Mouse (Mus musculus) MEL (cell line): ENCODE measurements around the gene Mertk. TPM values are rescaled to one million over a fixed set of nuclear protein-coding genes. Genes with fewer than 3 reads are reported as not detected.
A peak's percentile ranks its signal among the peaks of the same experiment; 100 is the strongest.

ENCODE experiments used
- DNase-seq: peaks from one replicate; pipeline ENCODE4 v3.0.0; 2011; ENCODE audit warnings: low read depth, low spot score
- H3K27ac ChIP-seq: 2 replicates; pipeline ENCODE4 v1.5.1; 2012; ENCODE audit warnings: low read depth, mild to moderate bottlenecking, control low read depth, low read length, moderate library complexity; ENCODE audit not compliant: control insufficient read depth
- H3K27me3 ChIP-seq, 2 experiments: fragments of 150-350 bp in 1 of 2; sonication (generic) in 1 of 2; 2 replicates each; pipeline ENCODE4 v1.6.1; 2012; ENCODE audit warnings: low read length in 2 of 2, mild to moderate bottlenecking in 2 of 2, improper control_type of control experiment in 1 of 2, moderate library complexity in 1 of 2; ENCODE audit not compliant: insufficient read depth in 2 of 2, control insufficient read depth in 1 of 2
- H3K36me3 ChIP-seq, 2 experiments: 2 replicates each; pipeline ENCODE4 v1.6.1; 2012 to 2014; ENCODE audit warnings: low read length in 2 of 2, improper control_type of control experiment in 1 of 2, inconsistent platforms in 1 of 2, mild to moderate bottlenecking in 1 of 2; ENCODE audit not compliant: insufficient read depth in 2 of 2, control insufficient read depth in 1 of 2
- H3K4me1 ChIP-seq, 2 experiments: fragments of 150-350 bp in 1 of 2; sonication (generic) in 1 of 2; 2 replicates each; pipeline ENCODE4 v1.6.1; 2012; ENCODE audit warnings: low read length in 2 of 2, improper control_type of control experiment in 1 of 2, mild to moderate bottlenecking in 1 of 2; ENCODE audit not compliant: insufficient read depth in 2 of 2, control insufficient read depth in 1 of 2
- H3K4me3 ChIP-seq, 2 experiments: fragments of 150-350 bp in 1 of 2; sonication (generic) in 1 of 2; 2 replicates each; pipeline ENCODE4 v1.5.1; 2012; ENCODE audit warnings: low read depth in 2 of 2, low read length in 2 of 2, mild to moderate bottlenecking in 2 of 2, moderate library complexity in 2 of 2, control low read depth in 1 of 2, improper control_type of control experiment in 1 of 2; ENCODE audit not compliant: control insufficient read depth in 1 of 2, insufficient read depth in 1 of 2
- H3K79me2 ChIP-seq: 2 replicates; pipeline ENCODE4 v1.6.1; 2012; ENCODE audit warnings: mild to moderate bottlenecking, low read length, moderate library complexity; ENCODE audit not compliant: control insufficient read depth, poor library complexity, insufficient read depth
- H3K9ac ChIP-seq: 2 replicates; pipeline ENCODE4 v1.6.1; 2012; ENCODE audit warnings: low read depth, mild to moderate bottlenecking, control low read depth, low read length, moderate library complexity; ENCODE audit not compliant: control insufficient read depth, poor library complexity, severe bottlenecking
- H3K9me3 ChIP-seq: fragments of 150-350 bp; sonication (generic); replicated peaks from 2 replicates; pipeline ENCODE4 v1.6.1; 2012; ENCODE audit warnings: mild to moderate bottlenecking, low read length, improper control_type of control experiment, moderate library complexity; ENCODE audit not compliant: insufficient read depth
- BHLHE40 ChIP-seq: IDR thresholded peaks from 2 replicates; pipeline ENCODE4 v1.6.1; 2012; ENCODE audit warnings: low read depth, mild to moderate bottlenecking, inconsistent platforms, low read length, improper control_type of control experiment, borderline replicate concordance
- CHD1 ChIP-seq: IDR thresholded peaks from 2 replicates; pipeline ENCODE4 v1.6.1; 2012; ENCODE audit warnings: low read depth, mild to moderate bottlenecking, inconsistent platforms, low read length, improper control_type of control experiment
- CHD2 ChIP-seq: IDR thresholded peaks from 2 replicates; pipeline ENCODE4 v1.6.1; 2011; ENCODE audit warnings: low read length, improper control_type of control experiment
- ELF1 ChIP-seq: IDR thresholded peaks from 2 replicates; pipeline ENCODE4 v1.6.1; 2014; ENCODE audit warnings: low read depth, mild to moderate bottlenecking, inconsistent platforms, low read length, improper control_type of control experiment, moderate library complexity
- EP300 ChIP-seq, 2 experiments: IDR thresholded peaks; 2 replicates each; pipeline ENCODE4 v1.6.1; 2011; ENCODE audit warnings: improper control_type of control experiment in 2 of 2, low read length in 2 of 2, low read depth in 1 of 2, mild to moderate bottlenecking in 1 of 2
- ETS1 ChIP-seq: IDR thresholded peaks from 2 replicates; pipeline ENCODE4 v1.6.1; 2012; ENCODE audit warnings: low read depth, mild to moderate bottlenecking, inconsistent platforms, low read length, improper control_type of control experiment, moderate library complexity
- GATA1 ChIP-seq: IDR thresholded peaks from 2 replicates; pipeline ENCODE4 v1.6.1; 2011; ENCODE audit warnings: low read depth, low read length, improper control_type of control experiment
- JUND ChIP-seq: IDR thresholded peaks from 2 replicates; pipeline ENCODE4 v1.6.1; 2011; ENCODE audit warnings: low read depth, mild to moderate bottlenecking, improper control_type of control experiment, low read length
- KAT2A ChIP-seq: conservative IDR thresholded peaks from 2 replicates; pipeline ENCODE4 v1.6.1; 2012; ENCODE audit warnings: low read depth, low read length, improper control_type of control experiment, inconsistent platforms
- MAX ChIP-seq: IDR thresholded peaks from 2 replicates; pipeline ENCODE4 v1.6.1; 2011; ENCODE audit warnings: low read length, improper control_type of control experiment
- MAZ ChIP-seq: IDR thresholded peaks from 2 replicates; pipeline ENCODE4 v1.6.1; 2012; ENCODE audit warnings: low read depth, mild to moderate bottlenecking, inconsistent platforms, low read length, improper control_type of control experiment
- MYB ChIP-seq: IDR thresholded peaks from 2 replicates; pipeline ENCODE4 v1.6.1; 2011; ENCODE audit warnings: mild to moderate bottlenecking, low read depth, low read length, improper control_type of control experiment
- NELFE ChIP-seq: IDR thresholded peaks from 2 replicates; pipeline ENCODE4 v1.6.1; 2011; ENCODE audit warnings: low read depth, low read length, improper control_type of control experiment
- POLR2A ChIP-seq, 2 experiments: IDR thresholded peaks; 2 replicates each; pipeline ENCODE4 v1.6.1; 2011 to 2012; ENCODE audit warnings: low read length in 2 of 2, mild to moderate bottlenecking in 2 of 2, control low read depth in 1 of 2, improper control_type of control experiment in 1 of 2, low read depth in 1 of 2, moderate library complexity in 1 of 2; ENCODE audit not compliant: control insufficient read depth in 1 of 2, insufficient read depth in 1 of 2, poor library complexity in 1 of 2
- SIN3A ChIP-seq: IDR thresholded peaks from 2 replicates; pipeline ENCODE4 v1.6.1; 2012; ENCODE audit warnings: low read length, improper control_type of control experiment, inconsistent platforms
- SMC3 ChIP-seq: IDR thresholded peaks from 2 replicates; pipeline ENCODE4 v1.6.1; 2011; ENCODE audit warnings: low read depth, low read length, improper control_type of control experiment
- UBTF ChIP-seq: IDR thresholded peaks from 2 replicates; pipeline ENCODE4 v1.6.1; 2012; ENCODE audit warnings: low read depth, mild to moderate bottlenecking, inconsistent platforms, low read length, improper control_type of control experiment, moderate library complexity, borderline replicate concordance; ENCODE audit not compliant: insufficient read depth
- USF1 ChIP-seq: IDR thresholded peaks from 2 replicates; pipeline ENCODE4 v1.6.1; 2014; ENCODE audit warnings: low read depth, mild to moderate bottlenecking, inconsistent platforms, low read length, improper control_type of control experiment, moderate library complexity
- ZC3H11A ChIP-seq: IDR thresholded peaks from 2 replicates; pipeline ENCODE4 v1.6.1; 2012; ENCODE audit warnings: low read depth, mild to moderate bottlenecking, inconsistent platforms, low read length, improper control_type of control experiment
- ZMIZ1 ChIP-seq: IDR thresholded peaks from 2 replicates; pipeline ENCODE4 v1.6.1; 2012; ENCODE audit warnings: low read depth, mild to moderate bottlenecking, inconsistent platforms, low read length, improper control_type of control experiment, moderate library complexity
- ZNF384 ChIP-seq: IDR thresholded peaks from 2 replicates; pipeline ENCODE4 v1.6.1; 2012; ENCODE audit warnings: low read depth, mild to moderate bottlenecking, inconsistent platforms, low read length, improper control_type of control experiment
- polyA plus RNA-seq, 2 experiments: library from polyadenylated mRNA; stranded (reverse) in 1 of 2; unstranded in 1 of 2; fragments of >175 nt in 1 of 2; fragments of >200 nt in 1 of 2; gene quantifications; 2 replicates each; pipeline versions ENCODE4 v1.2.1 to v1.2.4; 2012; ENCODE audit warnings: low replicate concordance in 2 of 2, low read depth in 1 of 2; ENCODE audit not compliant: insufficient read length in 2 of 2, insufficient read depth in 1 of 2, missing spikeins in 1 of 2
- total RNA-seq: library from RNA; depleted of rRNA; stranded (reverse); fragments of 300-350 nt; gene quantifications from 2 replicates; pipeline ENCODE4 v1.2.3, GENCODE M21; 2012

Gene Mertk
- total and polyA plus RNA-seq, 3 experiments: not detected

DNA sequence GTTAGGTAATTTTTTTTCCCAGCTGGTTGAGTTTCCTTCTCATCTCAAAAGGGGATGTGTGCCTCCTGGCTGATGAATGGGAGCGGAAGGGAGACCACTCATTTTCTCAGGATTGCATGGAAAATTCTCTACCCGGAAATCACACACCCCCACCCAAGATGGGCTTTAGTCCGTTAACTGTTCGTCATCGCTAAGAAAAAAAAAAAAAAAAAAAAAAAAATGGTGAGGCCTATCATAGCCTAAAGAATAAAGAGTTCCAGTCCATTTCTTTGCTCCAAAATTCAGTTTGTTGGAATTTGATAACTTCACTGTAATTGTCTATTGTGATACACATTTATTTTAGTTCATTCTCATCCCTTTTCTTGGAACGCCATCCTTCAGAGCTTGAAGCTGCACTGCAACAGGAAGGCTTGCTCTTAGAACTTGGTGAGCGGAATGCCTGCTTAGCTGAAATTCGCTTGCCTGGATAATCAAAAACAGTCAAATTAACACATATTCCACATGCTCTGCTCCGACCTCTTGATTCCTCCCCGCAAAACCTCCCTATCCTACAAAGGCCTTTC lies 11.1 kb upstream of the Mertk start:
- no peaks in the 10 kb centered on the region for H3K27me3 ChIP-seq
- H3K9me3 ChIP-seq: no peaks in the 10 kb centered on the region
- peaks cover 2 to 12% of the 10 kb centered on the region in 2 experiments; a peak in 3 of 4 replicates for H3K4me1 ChIP-seq
- TF ChIP-seq KAT2A (no peak), NELFE (peak; percentile 5; the same call in 1 of the 2 replicates), ZMIZ1 (no peak), ZC3H11A (no peak), SIN3A (no peak), EP300 (IDR thresholded peaks at IDR 0.05; ENCODE audit: low read depth in 1 of 2, low read length in 2 of 2) (peak in 1 of 2 experiments; percentile 52; a peak in 2 of 4 replicates), MAX (no peak), POLR2A (IDR thresholded peaks at IDR 0.05; ENCODE audit: control insufficient read depth in 1 of 2, insufficient read depth in 1 of 2, low read depth in 1 of 2, low read length in 2 of 2, poor library complexity in 1 of 2) (0 out of 4 replicates have a peak, but pooled peaks of 1 of the 2 experiments have one; percentile 16), GATA1 (no peak), ZNF384 (peak; percentile 93), ELF1 (0 out of 2 replicates have a peak, but pooled peaks have one; percentile 9), CHD2 (no peak), USF1 (no peak), ETS1 (no peak), MYB (peak; percentile 87), MAZ (no peak)
- peak overlapping the region; percentile 91 to 96 for H3K4me3 ChIP-seq
- H3K79me2 ChIP-seq: peaks cover 25% of the 10 kb centered on the region
- H3K9ac ChIP-seq: peak overlapping the region; percentile 77
- H3K27ac ChIP-seq: peak overlapping the region; percentile 92
- DNase-seq: no peak
- peaks cover 0 to 15% of the 10 kb centered on the region in 2 experiments; a peak in 2 of 4 replicates for H3K36me3 ChIP-seq

DNA sequence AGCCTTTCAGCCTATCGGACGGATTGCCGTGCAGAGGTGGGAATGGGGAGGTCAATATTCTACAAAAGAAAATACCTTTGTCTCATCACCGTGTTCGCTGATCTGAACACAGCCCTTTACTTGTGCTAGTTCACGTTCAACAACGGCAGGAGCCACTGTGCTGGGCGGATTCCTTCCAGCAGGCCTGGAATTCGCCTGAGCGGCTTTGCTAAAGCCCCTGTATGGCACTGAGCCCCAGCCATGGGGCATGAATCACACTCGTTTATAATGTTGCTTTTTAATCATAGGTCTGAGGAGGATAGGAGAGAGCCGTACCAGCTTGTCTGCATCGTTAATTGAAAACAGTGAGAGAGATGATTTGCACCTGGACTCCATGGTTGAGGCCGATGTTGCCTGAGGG lies 6.4 kb upstream of the Mertk start:
- no peak for DNase-seq
- Histone ChIP-seq H3K79me2 (no peaks in the 10 kb centered on the region), H3K9me3 (no peaks in the 10 kb centered on the region), H3K4me3 (no peak overlapping the region), H3K9ac (no peak overlapping the region), H3K4me1 (peaks cover 0 to 7% of the 10 kb centered on the region in 2 experiments; a peak in 2 of 4 replicates), H3K36me3 (peaks cover 0 to 5% of the 10 kb centered on the region in 2 experiments; a peak in 1 of 4 replicates), H3K27me3 (peaks cover 0 to 1% of the 10 kb centered on the region in 2 experiments; a peak in 1 of 4 replicates), H3K27ac (no peak overlapping the region)
- TF ChIP-seq SMC3 (no peak), JUND (no peak), UBTF (no peak), NELFE (no peak), BHLHE40 (no peak), MAX (no peak), CHD1 (no peak), ZNF384 (no peak)
